Mouse (Mus musculus) heart, adult 2 months (tissue): Measurements from ENCODE around the gene Pabpc4. TPM values are rescaled to one million over a fixed set of nuclear protein-coding genes. Genes with fewer than 3 reads are reported as not detected.
"Not testable (repeated sequence)": the region's sequence is repeated elsewhere in the genome, so short reads cannot be mapped to it uniquely, and the experiment has no call there.

Experiments used
- DNase-seq, 2 experiments: peaks; one replicate each; pipeline ENCODE4 v3.0.0; 2021
- H3K27ac ChIP-seq: fragments of 200-600 bp; 2 replicates; pipeline ENCODE4 v1.8.1; 2022
- H3K27me3 ChIP-seq: fragments of 200-500 bp; 2 replicates; pipeline ENCODE4 v1.6.1; 2012; ENCODE audit warnings: mild to moderate bottlenecking, low read length, inconsistent platforms, mixed read lengths; ENCODE audit not compliant: control insufficient read depth, insufficient read depth
- H3K36me3 ChIP-seq: fragments of 200-500 bp; 2 replicates; pipeline ENCODE4 v1.6.1; 2012; ENCODE audit warnings: low read length, inconsistent platforms; ENCODE audit not compliant: control insufficient read depth, insufficient read depth
- H3K4me1 ChIP-seq: fragments of 200-500 bp; 2 replicates; pipeline ENCODE4 v1.6.1; 2011; ENCODE audit warnings: low read length; ENCODE audit not compliant: control insufficient read depth, insufficient read depth
- H3K4me3 ChIP-seq: fragments of 200-600 bp; 2 replicates; pipeline ENCODE4 v1.8.1; 2022
- H3K79me2 ChIP-seq: fragments of 200-500 bp; replicated peaks from 2 replicates; pipeline ENCODE4 v1.6.1; 2012; ENCODE audit warnings: mild to moderate bottlenecking, inconsistent platforms, low read length, moderate library complexity, mixed read lengths; ENCODE audit not compliant: control insufficient read depth, insufficient read depth
- H3K9ac ChIP-seq: fragments of 200-500 bp; 2 replicates; pipeline ENCODE4 v1.6.1; 2012; ENCODE audit warnings: low read depth, mild to moderate bottlenecking, control low read depth, inconsistent platforms, low read length, mixed read lengths
- CTCF ChIP-seq: fragments of 200-600 bp; IDR thresholded peaks from 2 replicates; pipeline ENCODE4 v1.8.1; 2022; ENCODE audit warnings: antibody characterized with exemption, mild to moderate bottlenecking, moderate library complexity
- EP300 ChIP-seq: fragments of 200-500 bp; IDR thresholded peaks from 2 replicates; pipeline ENCODE4 v1.6.1; 2011; ENCODE audit warnings: low read depth, low read length, control low read depth; ENCODE audit not compliant: insufficient read depth
- POLR2A ChIP-seq: fragments of 200-500 bp; IDR thresholded peaks from 2 replicates; pipeline ENCODE4 v1.6.1; 2011; ENCODE audit warnings: mild to moderate bottlenecking, low read depth, low read length, control low read depth; ENCODE audit not compliant: insufficient read depth
- WGBS: fragments of 180-500 bp; shearing (Covaris S2); methylation state at CpG from one replicate; pipeline ENCODE4 v1.1.7; 2018; 5-methylcytosine and 5-hydroxymethylcytosine counted together
- intact Hi-C: fragments of 180-260 bp; cut with DNase I; formaldehyde crosslinking; loops from one replicate; pipeline ENCODE4 v1.15.1; 2025
- polyA plus RNA-seq: library from polyadenylated mRNA; depleted of rRNA; stranded (reverse); fragments of >200 nt; gene quantifications from 2 replicates; pipeline ENCODE4 v1.2.3, GENCODE M21; 2012
- total RNA-seq, 2 experiments: library from RNA; stranded (reverse); gene quantifications; 2 replicates each; pipeline ENCODE4 v1.2.3; 2021

Pabpc4 gene
- total and polyA plus RNA-seq, 3 experiments, result 299 to 376 (median 336) TPM

GRCm38 (mm10) chr4:123260071-123260746, 1.9 kb upstream of the Pabpc4 start:
- WGBS, result 26% methylated on average over 8 of the region's 8 CpGs
- no peak for TF ChIP-seq CTCF
- no peak for TF ChIP-seq POLR2A
- no peak for TF ChIP-seq EP300
- H3K27me3 ChIP-seq, result no peaks in the 10 kb centered on the region
- no peaks in the 10 kb centered on the region for H3K79me2 ChIP-seq
- H3K4me1 ChIP-seq, result no peaks in the 10 kb centered on the region
- H3K36me3 ChIP-seq, result no peaks in the 10 kb centered on the region
- DNase-seq, result no peak
- H3K9ac ChIP-seq, result no peak overlapping the region
- no peak overlapping the region for H3K4me3 ChIP-seq
- no peak overlapping the region for H3K27ac ChIP-seq
- intact Hi-C loops, result no loop called here

- no peaks in the 10 kb centered on the region for H3K36me3 ChIP-seq
- 92% methylated on average over 3 of the region's 3 CpGs for WGBS
- no peak for DNase-seq
- no peak overlapping the region for H3K9ac ChIP-seq
- no peak overlapping the region for H3K27ac ChIP-seq
- H3K4me1 ChIP-seq, result no peaks in the 10 kb centered on the region
- H3K4me3 ChIP-seq, result no peak overlapping the region
- H3K79me2 ChIP-seq, result no peaks in the 10 kb centered on the region
- TF ChIP-seq POLR2A (no peak), EP300 (no peak), CTCF (no peak)
- no peaks in the 10 kb centered on the region for H3K27me3 ChIP-seq
- intact Hi-C loops, result no loop called here
Observed at GRCm38 (mm10) chr4:123271063-123271462, 8.9 kb downstream of the Pabpc4 start.

GRCm38 (mm10) chr4:123280117-123280516, 18.0 kb downstream of the Pabpc4 start:
- no peak for DNase-seq
- 56% methylated on average over 3 of the region's 3 CpGs for whole genome bisulfite sequencing

DNA sequence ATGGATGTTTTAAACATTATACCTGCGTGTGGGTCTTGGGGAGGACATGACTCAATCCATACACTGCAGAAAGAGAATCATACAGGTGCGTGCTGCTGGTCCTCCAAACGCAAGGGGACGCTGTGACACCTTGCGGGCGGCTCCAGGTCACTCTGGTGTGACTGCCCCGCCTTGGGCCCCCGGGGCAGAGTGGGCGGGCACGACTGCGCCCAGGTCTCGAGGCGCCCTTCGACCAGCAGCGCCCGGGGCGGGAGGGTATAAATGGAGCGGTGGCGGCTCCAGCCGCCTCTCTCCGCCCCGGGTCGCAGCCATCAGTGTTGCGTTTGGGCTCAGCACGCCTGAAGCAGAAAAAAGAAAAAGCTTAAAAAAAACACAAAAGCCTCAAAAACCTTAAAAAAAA, 20.3 kb downstream of the Pabpc4 start:
- H3K4me3 ChIP-seq, result peak overlapping the region; percentile 57
- H3K79me2 ChIP-seq, result no peaks in the 10 kb centered on the region
- no peaks in the 10 kb centered on the region for H3K27me3 ChIP-seq
- intact Hi-C loops, result no loop called here
- 0 out of 2 replicates have a peak, but pooled peaks have one; percentile 19 for TF ChIP-seq EP300
- peak; percentile 68 for TF ChIP-seq POLR2A
- no peak; the same call in none of the 2 replicates for TF ChIP-seq CTCF
- peaks cover 4% of the 10 kb centered on the region; the same call in 1 of the 2 replicates for H3K4me1 ChIP-seq
- H3K27ac ChIP-seq, result peak overlapping the region; percentile 69
- H3K9ac ChIP-seq, result peak overlapping the region; percentile 65; the same call in 1 of the 2 replicates
- under 1% methylated on average over 25 of the region's 25 CpGs for WGBS
- peak; percentile 93 for DNase-seq
- peaks cover 4% of the 10 kb centered on the region for H3K36me3 ChIP-seq

More at GRCm38 (mm10) chr4:123280117-123280516, 18.0 kb downstream of the Pabpc4 start:
- H3K4me1 ChIP-seq, result peaks cover 3% of the 10 kb centered on the region; the same call in 1 of the 2 replicates
- TF ChIP-seq CTCF (no peak), POLR2A (no peak), EP300 (no peak)
- H3K36me3 ChIP-seq, result no peaks in the 10 kb centered on the region
- no peak overlapping the region for H3K9ac ChIP-seq
- H3K4me3 ChIP-seq, result no peak overlapping the region
- H3K27me3 ChIP-seq, result no peaks in the 10 kb centered on the region
- H3K79me2 ChIP-seq, result no peaks in the 10 kb centered on the region
- intact Hi-C loops, result no loop called here
- no peak overlapping the region for H3K27ac ChIP-seq

DNA sequence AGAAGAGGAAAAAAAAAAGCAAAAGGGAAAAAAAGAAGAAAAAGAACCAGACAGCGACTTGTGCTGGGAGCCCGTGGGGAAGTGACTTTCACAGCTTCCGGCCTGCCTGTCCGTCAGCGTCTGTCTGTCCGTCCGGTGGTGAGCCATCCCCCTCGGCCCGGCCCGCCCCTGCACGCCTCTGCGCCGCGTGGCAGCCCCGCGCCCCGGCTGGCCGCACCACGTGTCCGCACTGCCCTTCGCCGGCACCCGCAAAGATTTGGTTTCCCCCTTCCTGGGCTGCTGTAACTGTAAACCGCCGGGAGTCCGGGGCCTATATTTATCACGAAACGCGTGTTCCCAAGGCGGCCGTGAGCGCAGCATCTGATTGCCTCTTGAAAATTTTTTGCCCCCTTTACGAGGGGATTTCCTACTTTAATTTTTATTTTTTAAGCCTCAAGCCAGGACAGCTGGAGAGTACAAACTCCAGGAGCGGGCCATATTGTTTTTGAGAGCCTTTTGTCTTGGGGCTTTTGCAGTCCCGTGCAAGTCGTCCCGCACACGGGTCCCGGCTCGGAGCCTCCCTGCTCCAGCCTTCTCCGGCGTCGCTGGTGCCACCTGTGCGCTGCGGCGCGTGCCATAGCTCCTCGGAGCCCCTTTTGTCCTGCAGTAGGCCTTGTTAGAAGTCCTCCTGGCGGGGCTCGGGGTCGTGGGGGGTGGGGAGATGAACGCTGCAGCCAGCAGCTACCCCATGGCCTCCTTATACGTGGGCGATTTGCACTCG, 20.9 kb downstream of the Pabpc4 start:
- Histone ChIP-seq H3K4me3 (peak overlapping the region; percentile 57), H3K9ac (peak overlapping the region; percentile 64), H3K27ac (peak overlapping the region; percentile 69)
- WGBS, result under 1% methylated on average over 49 of the region's 55 CpGs
- H3K27me3 ChIP-seq, intact Hi-C loops, H3K36me3 ChIP-seq, H3K4me1 ChIP-seq, H3K79me2 ChIP-seq: not testable (repeated sequence)
- DNase-seq, result peak; percentile 67 to 69

GRCm38 (mm10) chr4:123283675-123284064, 21.5 kb downstream of the Pabpc4 start:
- H3K36me3 ChIP-seq, H3K27me3 ChIP-seq, H3K4me1 ChIP-seq, H3K79me2 ChIP-seq, intact Hi-C loops: not testable (repeated sequence)
- H3K9ac ChIP-seq, result peak overlapping the region; percentile 75
- peak overlapping the region; percentile 57 for H3K4me3 ChIP-seq
- DNase-seq, result peak; percentile 46 to 51
- peak overlapping the region; percentile 66 for H3K27ac ChIP-seq
- WGBS, result under 1% methylated on average over 15 of the region's 15 CpGs
